Mouse (Mus musculus) liver, adult 2 months (tissue): ENCODE results near the gene Ipmk.

ENCODE experiments used
- CTCF ChIP-seq: fragments of 200-500 bp; IDR thresholded peaks from 2 replicates; pipeline ENCODE4 v1.5.1; 2011; ENCODE audit warnings: low read depth, low read length, control low read depth
- POLR2A ChIP-seq: fragments of 200-500 bp; IDR thresholded peaks from 2 replicates; pipeline ENCODE4 v1.6.1; 2011; ENCODE audit warnings: low read length, control low read depth; ENCODE audit not compliant: insufficient read depth; ENCODE audit errors: extremely low read depth

- TF ChIP-seq POLR2A (no peak), CTCF (no peak)
Measured at GRCm38 (mm10) chr10:71328870-71329269, 18.7 kb upstream of the Ipmk start.
